Mouse (Mus musculus) heart, embryonic 16.5 days (tissue): ENCODE data around the gene Dip2c. TPM values are rescaled to one million over a fixed set of nuclear protein-coding genes. Genes with fewer than 3 reads are reported as not detected.

Source experiments
- ATAC-seq: fragments of 200-750 bp; cut with Nextera tagmentation; replicated peaks from 2 replicates; pipeline ENCODE4 v1.8.0; 2017; ENCODE audit warnings: moderate number of reproducible peaks; ENCODE audit not compliant: insufficient read depth, low FRiP score; ENCODE audit errors: extremely low read depth
- H3K27ac ChIP-seq: fragments of 300-500 bp; sonication (generic); 2 replicates; pipeline ENCODE4 v1.5.1; 2014; ENCODE audit warnings: mild to moderate bottlenecking, low read length, control low read depth, moderate library complexity
- H3K27me3 ChIP-seq: fragments of 300-500 bp; sonication (generic); 2 replicates; pipeline ENCODE4 v1.6.1; 2014; ENCODE audit warnings: low read length, mixed read lengths; ENCODE audit not compliant: control insufficient read depth, insufficient read depth
- H3K36me3 ChIP-seq: fragments of 300-500 bp; sonication (generic); 2 replicates; pipeline ENCODE4 v1.6.1; 2014; ENCODE audit not compliant: control insufficient read depth, insufficient read depth
- H3K4me1 ChIP-seq: fragments of 300-500 bp; sonication (generic); 2 replicates; pipeline ENCODE4 v1.6.1; 2014; ENCODE audit warnings: low read length, mixed read lengths; ENCODE audit not compliant: control insufficient read depth, insufficient read depth
- H3K4me2 ChIP-seq: fragments of 300-500 bp; sonication (generic); 2 replicates; pipeline ENCODE4 v1.6.1; 2014; ENCODE audit warnings: low read depth, mild to moderate bottlenecking, control low read depth, low read length
- H3K4me3 ChIP-seq: fragments of 300-500 bp; sonication (generic); 2 replicates; pipeline ENCODE4 v1.5.1; 2014; ENCODE audit warnings: mild to moderate bottlenecking, control low read depth, low read length
- H3K9ac ChIP-seq: fragments of 300-500 bp; sonication (generic); 2 replicates; pipeline ENCODE4 v1.6.1; 2014; ENCODE audit warnings: low read length, control low read depth
- H3K9me3 ChIP-seq: fragments of 300-500 bp; sonication (generic); replicated peaks from 2 replicates; pipeline ENCODE4 v1.6.1; 2016; ENCODE audit warnings: low read length; ENCODE audit not compliant: control insufficient read depth
- WGBS: fragments of 180-500 bp; shearing (Covaris S2); extraction: QIAGEN DNeasy Blood & Tissue Kit; methylation state at CpG from one replicate; pipeline ENCODE4 v1.1.7; 2014; 5-methylcytosine and 5-hydroxymethylcytosine counted together
- polyA plus RNA-seq: library from polyadenylated mRNA; unstranded; fragments of >200 nt; fragmentation: Nextera tagmentation; extraction: Ambion mirVana; gene quantifications from 2 replicates; pipeline ENCODE4 v1.2.1, GENCODE M21; 2015

Dip2c gene
- polyA plus RNA-seq, 1 experiment from 2014 or later: 5.6 TPM

DNA sequence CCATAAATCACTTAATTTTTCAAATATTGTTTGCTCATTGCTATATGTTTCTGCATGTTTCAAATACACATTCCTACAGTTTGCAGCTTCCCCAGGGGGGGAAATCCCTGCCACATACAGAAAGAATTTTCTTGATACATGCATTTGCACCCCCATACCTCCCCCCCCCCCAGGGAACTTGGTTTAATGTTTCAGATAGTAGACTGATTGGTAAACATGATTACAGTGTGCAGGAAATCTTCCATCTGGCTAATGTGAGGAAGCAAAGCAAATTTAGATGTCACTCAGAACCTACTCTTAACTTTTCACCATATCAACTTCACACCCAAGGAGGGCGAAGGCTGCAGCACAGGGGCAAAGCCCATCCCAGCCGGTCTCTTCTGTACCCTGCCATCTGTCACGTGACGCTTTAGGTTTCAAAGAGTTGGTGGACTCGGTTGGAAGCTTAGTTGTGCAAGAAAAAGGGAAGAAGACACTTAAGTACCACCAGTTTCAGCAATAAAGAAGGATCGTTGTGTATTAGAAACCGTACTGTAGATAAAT is 391.7 kb downstream of the Dip2c start:
- 63% methylated on average over 7 of the region's 7 CpGs for WGBS
- ATAC-seq: no peak
- no peaks in the 10 kb centered on the region for H3K4me1 ChIP-seq
- H3K27ac ChIP-seq: no peak overlapping the region
- H3K27me3 ChIP-seq: no peaks in the 10 kb centered on the region
- H3K4me2 ChIP-seq: no peak overlapping the region
- H3K4me3 ChIP-seq: no peak overlapping the region
- H3K36me3 ChIP-seq: peaks cover 12% of the 10 kb centered on the region; the same call in 1 of the 2 replicates
- H3K9me3 ChIP-seq: no peaks in the 10 kb centered on the region
- no peak overlapping the region for H3K9ac ChIP-seq

DNA sequence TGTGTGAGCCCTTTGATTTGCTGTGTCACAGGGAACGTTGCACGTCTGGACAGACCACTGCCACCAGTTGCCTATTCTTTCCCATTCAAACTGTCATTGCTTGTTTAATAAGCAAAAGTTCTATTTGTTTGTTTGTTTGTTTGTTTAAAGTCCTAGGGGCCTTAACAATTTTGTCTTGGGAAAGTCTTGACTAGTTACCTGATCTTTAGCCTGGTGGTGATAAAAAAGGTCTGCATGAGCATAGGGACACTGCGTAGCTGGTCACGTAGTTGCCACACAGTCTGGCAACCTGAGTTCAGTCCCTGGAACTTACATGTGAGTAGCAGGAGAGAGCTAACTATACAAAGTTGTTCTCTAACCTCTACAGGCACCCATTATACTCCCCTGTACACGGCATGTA is 392.9 kb downstream of the Dip2c start:
- H3K9me3 ChIP-seq: no peaks in the 10 kb centered on the region
- WGBS: 89% methylated on average over 5 of the region's 5 CpGs
- no peak for ATAC-seq

DNA sequence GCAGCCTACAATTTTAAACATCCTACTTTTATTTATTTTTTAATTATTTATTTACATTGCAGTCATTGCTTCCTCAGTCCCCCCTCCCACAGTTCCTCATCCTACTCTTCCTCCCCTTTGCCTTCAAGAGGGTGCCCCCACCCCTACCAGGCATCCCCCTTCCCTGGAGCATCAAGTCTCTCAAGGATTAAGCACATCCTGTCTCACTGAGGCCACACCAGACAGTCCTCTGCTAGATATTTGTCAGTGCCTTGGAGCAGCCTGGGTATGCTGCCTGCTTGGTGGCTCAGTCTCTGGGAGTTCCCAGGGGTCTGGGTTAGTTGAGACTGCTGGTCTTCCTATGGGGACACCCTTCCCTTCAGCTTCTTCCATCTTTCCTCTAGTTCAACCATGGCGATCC is 397.8 kb downstream of the Dip2c start:
- H3K4me3 ChIP-seq: no peak overlapping the region
- H3K27me3 ChIP-seq: no peaks in the 10 kb centered on the region
- 0 out of 2 replicates have a peak, but pooled peaks cover 5% of the 10 kb centered on the region for H3K36me3 ChIP-seq
- peaks cover 5% of the 10 kb centered on the region for H3K9me3 ChIP-seq
- no peak for ATAC-seq
- no peak overlapping the region for H3K4me2 ChIP-seq
- WGBS: 100% methylated on average over 1 of the region's 1 CpGs
- H3K9ac ChIP-seq: no peak overlapping the region
- H3K4me1 ChIP-seq: no peaks in the 10 kb centered on the region
- H3K27ac ChIP-seq: no peak overlapping the region

More for the DNA sequence above, 392.9 kb downstream of the Dip2c start:
- no peaks in the 10 kb centered on the region for H3K27me3 ChIP-seq
- H3K36me3 ChIP-seq: 0 out of 2 replicates have a peak, but pooled peaks cover 7% of the 10 kb centered on the region
- H3K4me3 ChIP-seq: no peak overlapping the region
- H3K9ac ChIP-seq: no peak overlapping the region
- no peaks in the 10 kb centered on the region for H3K4me1 ChIP-seq
- no peak overlapping the region for H3K4me2 ChIP-seq
- no peak overlapping the region for H3K27ac ChIP-seq

DNA sequence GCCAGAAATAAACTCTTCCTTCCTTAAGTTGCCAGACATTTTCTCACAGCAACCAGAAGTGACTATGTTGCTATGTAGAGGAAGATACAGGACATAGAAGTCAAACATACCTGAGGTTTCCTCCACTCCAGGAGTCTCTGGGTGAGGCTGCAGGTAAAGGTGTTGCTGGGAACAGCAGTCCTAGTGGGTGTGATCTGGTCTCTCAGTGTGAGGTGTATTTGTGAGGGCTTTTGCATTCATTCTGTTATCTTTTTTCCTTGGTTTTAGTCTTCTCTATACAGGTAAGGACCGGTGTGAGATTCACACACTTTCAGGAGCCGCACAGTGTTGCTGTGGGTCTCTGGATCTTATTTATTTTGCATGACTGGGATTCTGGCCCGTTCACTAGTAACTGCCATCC is 405.2 kb downstream of the Dip2c start:
- H3K4me2 ChIP-seq: no peak overlapping the region

DNA sequence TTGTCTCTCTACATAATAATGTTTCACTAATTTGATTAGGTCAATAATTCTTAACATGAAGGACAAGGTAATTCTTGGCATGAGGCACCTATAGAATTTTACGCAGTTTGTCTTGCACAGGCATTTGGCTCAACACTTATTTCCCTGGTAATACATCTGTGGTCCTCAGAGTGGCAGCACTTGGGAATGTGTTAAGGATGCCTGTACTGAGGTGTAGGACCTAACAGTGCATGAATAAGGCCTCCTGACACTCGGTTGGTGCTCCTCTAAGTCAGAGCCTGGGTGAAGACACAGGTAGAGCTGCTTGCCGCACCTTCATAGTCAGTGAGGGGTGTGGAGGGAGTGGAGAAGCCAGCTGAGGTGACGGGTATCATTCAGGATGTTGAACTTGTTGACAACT is 407.0 kb downstream of the Dip2c start:
- Histone ChIP-seq H3K27ac (no peak overlapping the region), H3K27me3 (no peaks in the 10 kb centered on the region), H3K36me3 (peaks cover 33% of the 10 kb centered on the region), H3K4me3 (no peak overlapping the region), H3K9ac (no peak overlapping the region), H3K4me2 (no peak overlapping the region), H3K9me3 (no peaks in the 10 kb centered on the region), H3K4me1 (no peaks in the 10 kb centered on the region)
- WGBS: 89% methylated on average over 4 of the region's 4 CpGs
- no peak; the same call in 1 of the 2 replicates for ATAC-seq

More for the DNA sequence above, 405.2 kb downstream of the Dip2c start:
- Histone ChIP-seq H3K27me3 (no peaks in the 10 kb centered on the region), H3K36me3 (peaks cover 22% of the 10 kb centered on the region), H3K4me1 (no peaks in the 10 kb centered on the region), H3K9ac (no peak overlapping the region), H3K4me3 (no peak overlapping the region), H3K27ac (no peak overlapping the region), H3K9me3 (no peaks in the 10 kb centered on the region)
- ATAC-seq: no peak
- 92% methylated on average over 3 of the region's 3 CpGs for WGBS

DNA sequence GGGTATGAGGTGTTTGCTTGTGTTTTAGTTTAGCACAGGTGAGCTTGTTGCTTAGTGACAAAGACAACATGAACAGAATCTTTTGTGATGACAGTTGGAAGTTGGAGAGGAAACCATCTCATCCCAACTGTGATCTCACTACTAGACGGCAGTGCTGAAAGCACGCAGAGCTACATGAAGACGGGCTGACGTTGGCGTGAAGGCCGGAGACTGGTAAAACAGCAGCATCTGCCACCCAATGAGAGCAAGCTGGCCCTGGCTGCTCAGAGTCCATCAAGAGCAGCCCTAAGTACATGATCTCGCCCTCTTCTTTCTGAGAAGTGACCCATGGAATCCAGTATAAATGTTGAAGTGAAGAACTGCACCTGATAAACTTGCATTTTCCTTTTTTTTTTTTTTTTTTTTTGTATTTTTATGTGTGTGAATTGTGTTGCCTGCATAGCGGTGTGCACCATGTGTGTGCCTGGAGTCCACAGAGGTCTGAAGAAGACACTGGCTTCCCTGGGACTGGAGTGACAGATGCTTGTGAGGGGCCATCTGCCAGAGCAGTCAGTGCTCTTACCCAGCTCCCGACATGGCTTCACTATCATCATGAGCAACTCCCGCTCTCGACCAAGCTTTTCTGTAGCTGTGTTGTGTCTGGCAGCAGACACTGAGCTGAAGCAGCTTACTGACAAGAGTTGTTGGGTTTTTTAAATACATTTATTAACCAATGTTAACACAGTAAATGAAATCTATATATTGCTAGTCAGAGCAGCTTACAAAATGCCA is 408.0 kb downstream of the Dip2c start:
- Histone ChIP-seq H3K4me3 (no peak overlapping the region), H3K4me1 (no peaks in the 10 kb centered on the region), H3K36me3 (peaks cover 44% of the 10 kb centered on the region), H3K4me2 (no peak overlapping the region), H3K27me3 (no peaks in the 10 kb centered on the region), H3K9ac (no peak overlapping the region), H3K9me3 (no peaks in the 10 kb centered on the region), H3K27ac (no peak overlapping the region)
- 87% methylated on average over 11 of the region's 11 CpGs for WGBS
- ATAC-seq: no peak

DNA sequence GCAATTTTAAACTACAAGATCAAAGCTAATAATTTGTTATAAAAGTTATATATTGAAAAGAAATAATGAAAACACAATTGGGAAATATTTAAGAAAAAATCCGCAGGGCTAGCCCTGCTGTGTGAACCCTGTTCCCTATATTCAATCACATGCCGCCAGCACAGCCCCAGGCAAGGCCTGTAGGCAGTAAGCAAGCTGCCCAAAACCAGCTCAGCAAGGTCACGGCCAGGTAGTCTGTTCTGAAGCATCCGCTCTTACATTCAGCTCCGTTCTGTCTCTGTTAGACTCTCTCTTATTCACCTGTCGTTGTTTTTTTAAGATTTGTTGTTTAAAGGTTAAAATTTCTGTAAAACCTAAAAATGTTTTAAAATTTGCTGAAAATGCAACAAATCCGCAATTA is 409.9 kb downstream of the Dip2c start:
- H3K36me3 ChIP-seq: peaks cover 61% of the 10 kb centered on the region
- H3K4me1 ChIP-seq: no peaks in the 10 kb centered on the region
- H3K4me2 ChIP-seq: no peak overlapping the region
- no peak for ATAC-seq
- no peak overlapping the region for H3K9ac ChIP-seq
- no peak overlapping the region for H3K27ac ChIP-seq
- WGBS: 97% methylated on average over 7 of the region's 7 CpGs
- H3K9me3 ChIP-seq: no peaks in the 10 kb centered on the region
- no peaks in the 10 kb centered on the region for H3K27me3 ChIP-seq
- H3K4me3 ChIP-seq: no peak overlapping the region

DNA sequence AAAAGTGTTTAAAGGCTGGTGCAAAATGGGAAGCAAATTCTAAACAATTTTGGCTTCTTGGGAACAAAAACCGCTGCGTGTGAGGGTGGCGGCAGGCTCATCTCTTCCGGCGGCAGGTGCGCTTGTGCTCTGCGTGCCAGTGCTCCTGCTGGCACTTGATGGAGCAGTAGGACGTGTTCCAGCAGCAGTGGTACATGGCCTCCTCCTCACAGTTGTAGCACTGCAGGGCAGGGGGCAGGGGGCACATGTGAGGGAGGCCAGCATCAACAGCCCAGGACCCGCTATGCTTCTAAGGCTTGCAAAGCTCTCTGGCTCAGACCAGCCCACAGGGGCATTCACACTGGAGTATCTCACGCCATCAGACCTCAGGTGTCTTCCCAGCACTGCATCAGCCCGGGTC is 410.4 kb downstream of the Dip2c start:
- Histone ChIP-seq H3K27ac (no peak overlapping the region), H3K9me3 (no peaks in the 10 kb centered on the region), H3K36me3 (peaks cover 61% of the 10 kb centered on the region), H3K27me3 (no peaks in the 10 kb centered on the region), H3K4me2 (no peak overlapping the region), H3K9ac (no peak overlapping the region), H3K4me1 (no peaks in the 10 kb centered on the region), H3K4me3 (no peak overlapping the region)
- WGBS: 87% methylated on average over 11 of the region's 11 CpGs
- no peak for ATAC-seq

DNA sequence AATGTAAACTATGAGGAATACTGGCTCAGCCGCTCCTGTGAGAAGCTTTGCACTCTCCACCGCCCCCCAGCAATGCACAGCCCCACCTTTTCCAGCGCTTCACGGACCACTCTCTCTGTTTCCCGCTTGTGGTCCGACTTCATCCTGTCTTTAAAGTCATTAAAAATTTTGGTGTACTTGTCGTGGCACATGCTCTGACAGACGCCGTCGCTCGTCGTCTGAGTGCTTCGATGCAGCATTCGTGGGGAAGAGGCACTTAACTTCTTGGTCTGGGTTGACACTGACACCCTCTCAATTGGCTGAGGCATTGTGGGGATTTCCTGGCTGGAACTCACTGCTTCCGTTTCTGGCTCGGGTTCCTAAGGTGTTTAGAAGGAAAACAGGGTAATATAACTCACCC is 413.0 kb downstream of the Dip2c start:
- H3K27me3 ChIP-seq: no peaks in the 10 kb centered on the region
- WGBS: 87% methylated on average over 16 of the region's 16 CpGs
- no peak for ATAC-seq

More for the DNA sequence above, 413.0 kb downstream of the Dip2c start:
- Histone ChIP-seq H3K4me2 (no peak overlapping the region), H3K4me3 (no peak overlapping the region), H3K36me3 (peaks cover 59% of the 10 kb centered on the region), H3K27ac (no peak overlapping the region), H3K9ac (no peak overlapping the region), H3K4me1 (no peaks in the 10 kb centered on the region), H3K9me3 (no peaks in the 10 kb centered on the region)
